Mouse (Mus musculus): ENCODE measurements at regions not wholly inside any gene's neighbourhood (a gene's known extent, or its start where the extent isn't known, plus 50 kb on each side); places are given as distances from the start of the nearest gene placed in this dataset.

GRCm38 (mm10) chr5:126257860-126258259 is 726.3 kb downstream of the Tmem132b start:
- Histone ChIP-seq H3K9me3 (ENCODE audit: low read length) (no peaks in the 10 kb centered on the region), H3K4me1 (ENCODE audit: insufficient read depth, low read depth, low read length) (no peaks in the 10 kb centered on the region), H3K9ac (replicated peaks; ENCODE audit: low read depth) (no peak overlapping the region), H3K4me2 (replicated peaks; ENCODE audit: low read depth, low read length) (no peak overlapping the region), H3K27ac (ENCODE audit: low read length) (no peak overlapping the region), H3K27me3 (replicated peaks; ENCODE audit: insufficient read depth, low read length) (no peaks in the 10 kb centered on the region), H3K4me3 (ENCODE audit: low read depth, low read length) (no peak overlapping the region), H3K36me3 (ENCODE audit: insufficient read depth, low read length) (no peaks in the 10 kb centered on the region)
- ATAC-seq (no peak), DNase-seq (ENCODE audit: low spot score) (no peak)
- WGBS: 66% methylated on average over 5 of the region's 5 CpGs
- TF ChIP-seq EP300 (IDR thresholded peaks at IDR 0.05) (no peak), CTCF (IDR thresholded peaks at IDR 0.05) (no peak)

GRCm38 (mm10) chr5:126266471-126266870 is 734.9 kb downstream of the Tmem132b start:
- Histone ChIP-seq H3K36me3 (ENCODE audit: insufficient read depth, low read length) (no peaks in the 10 kb centered on the region), H3K9me3 (ENCODE audit: low read length) (no peaks in the 10 kb centered on the region), H3K4me1 (ENCODE audit: insufficient read depth, low read depth, low read length) (no peaks in the 10 kb centered on the region), H3K27ac (ENCODE audit: low read length) (no peak overlapping the region), H3K27me3 (replicated peaks; ENCODE audit: insufficient read depth, low read length) (no peaks in the 10 kb centered on the region), H3K9ac (replicated peaks; ENCODE audit: low read depth) (no peak overlapping the region), H3K4me2 (replicated peaks; ENCODE audit: low read depth, low read length) (no peak overlapping the region), H3K4me3 (ENCODE audit: low read depth, low read length) (no peak overlapping the region)
- ATAC-seq (no peak), DNase-seq (ENCODE audit: low spot score) (no peak)
- WGBS: 73% methylated on average over 2 of the region's 2 CpGs
- TF ChIP-seq CTCF (IDR thresholded peaks at IDR 0.05): no peak
- TF ChIP-seq EP300 (IDR thresholded peaks at IDR 0.05): no peak

GRCm38 (mm10) chr5:126266929-126267609 is 735.5 kb downstream of the Tmem132b start:
- H3K9ac ChIP-seq (replicated peaks; ENCODE audit: low read depth): no peak overlapping the region
- WGBS: 68% methylated on average over 2 of the region's 2 CpGs
- no peaks in the 10 kb centered on the region for H3K9me3 ChIP-seq (ENCODE audit: low read length)
- ATAC-seq (no peak), DNase-seq (ENCODE audit: low spot score) (no peak)
- no peaks in the 10 kb centered on the region for H3K27me3 ChIP-seq (replicated peaks; ENCODE audit: insufficient read depth, low read length)
- H3K4me1 ChIP-seq (ENCODE audit: insufficient read depth, low read depth, low read length): no peaks in the 10 kb centered on the region
- H3K27ac ChIP-seq (ENCODE audit: low read length): no peak overlapping the region
- no peak overlapping the region for H3K4me3 ChIP-seq (ENCODE audit: low read depth, low read length)
- TF ChIP-seq CTCF (IDR thresholded peaks at IDR 0.05) (no peak), EP300 (IDR thresholded peaks at IDR 0.05) (no peak)
- no peaks in the 10 kb centered on the region for H3K36me3 ChIP-seq (ENCODE audit: insufficient read depth, low read length)
- no peak overlapping the region for H3K4me2 ChIP-seq (replicated peaks; ENCODE audit: low read depth, low read length)

GRCm38 (mm10) chr5:126268592-126268991 is 737.0 kb downstream of the Tmem132b start:
- DNase-seq (ENCODE audit: low spot score): no peak
- Histone ChIP-seq H3K4me3 (ENCODE audit: low read depth, low read length) (no peak overlapping the region), H3K27me3 (replicated peaks; ENCODE audit: insufficient read depth, low read length) (no peaks in the 10 kb centered on the region), H3K4me1 (ENCODE audit: insufficient read depth, low read depth, low read length) (no peaks in the 10 kb centered on the region), H3K27ac (ENCODE audit: low read length) (no peak overlapping the region), H3K4me2 (replicated peaks; ENCODE audit: low read depth, low read length) (no peak overlapping the region), H3K36me3 (ENCODE audit: insufficient read depth, low read length) (no peaks in the 10 kb centered on the region), H3K9ac (replicated peaks; ENCODE audit: low read depth) (no peak overlapping the region), H3K9me3 (ENCODE audit: low read length) (no peaks in the 10 kb centered on the region)
- no peak for ATAC-seq
- TF ChIP-seq CTCF (IDR thresholded peaks at IDR 0.05) (no peak), EP300 (IDR thresholded peaks at IDR 0.05) (no peak)
- 77% methylated on average over 4 of the region's 4 CpGs for WGBS

DNA sequence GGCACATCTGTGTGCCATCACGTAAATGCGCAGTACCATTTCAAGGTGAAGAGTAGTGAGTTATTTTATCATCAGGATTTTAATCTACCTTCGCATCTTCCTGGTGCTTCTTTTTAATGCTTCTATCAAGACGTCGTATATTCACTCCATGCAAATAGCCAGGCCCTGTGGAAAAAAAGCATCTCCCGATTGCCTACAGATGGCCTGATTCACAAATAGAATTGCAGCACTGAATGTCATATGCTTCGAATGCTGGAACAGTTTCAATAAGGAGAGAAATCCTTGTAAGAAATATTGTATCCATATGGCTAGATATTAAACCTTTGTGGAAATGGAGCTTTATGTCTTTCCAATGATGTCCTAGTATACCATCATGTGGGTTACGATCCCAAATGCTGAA is 742.7 kb downstream of the Tmem132b start:
- no peaks in the 10 kb centered on the region for H3K27me3 ChIP-seq (replicated peaks; ENCODE audit: insufficient read depth, low read length)
- no peaks in the 10 kb centered on the region for H3K4me1 ChIP-seq (ENCODE audit: insufficient read depth, low read depth, low read length)
- WGBS: 88% methylated on average over 8 of the region's 8 CpGs
- no peak overlapping the region for H3K27ac ChIP-seq (ENCODE audit: low read length)
- H3K9me3 ChIP-seq (ENCODE audit: low read length): no peaks in the 10 kb centered on the region
- no peak overlapping the region for H3K4me3 ChIP-seq (ENCODE audit: low read depth, low read length)
- DNase-seq (ENCODE audit: low spot score): no peak
- no peak overlapping the region for H3K4me2 ChIP-seq (replicated peaks; ENCODE audit: low read depth, low read length)
- no peaks in the 10 kb centered on the region for H3K36me3 ChIP-seq (ENCODE audit: insufficient read depth, low read length)
- no peak for TF ChIP-seq EP300 (IDR thresholded peaks at IDR 0.05)
- TF ChIP-seq CTCF (IDR thresholded peaks at IDR 0.05): no peak
- no peak overlapping the region for H3K9ac ChIP-seq (replicated peaks; ENCODE audit: low read depth)
- ATAC-seq: no peak

- WGBS: 33% methylated on average over 10 of the region's 10 CpGs
- no peak for ATAC-seq
Observed at GRCm38 (mm10) chr5:126281057-126281728, 749.6 kb downstream of the Tmem132b start.

More at GRCm38 (mm10) chr5:126281057-126281728, 749.6 kb downstream of the Tmem132b start:
- TF ChIP-seq CTCF (IDR thresholded peaks at IDR 0.05): no peak
- no peak for TF ChIP-seq EP300 (IDR thresholded peaks at IDR 0.05)
- no peak for DNase-seq (ENCODE audit: low spot score)
- no peak overlapping the region for H3K4me2 ChIP-seq (replicated peaks; ENCODE audit: low read depth, low read length)
- no peaks in the 10 kb centered on the region for H3K27me3 ChIP-seq (replicated peaks; ENCODE audit: insufficient read depth, low read length)
- H3K9ac ChIP-seq (replicated peaks; ENCODE audit: low read depth): no peak overlapping the region
- H3K4me3 ChIP-seq (ENCODE audit: low read depth, low read length): no peak overlapping the region
- H3K9me3 ChIP-seq (ENCODE audit: low read length): no peaks in the 10 kb centered on the region
- H3K36me3 ChIP-seq (ENCODE audit: insufficient read depth, low read length): no peaks in the 10 kb centered on the region
- H3K27ac ChIP-seq (ENCODE audit: low read length): no peak overlapping the region
- no peaks in the 10 kb centered on the region for H3K4me1 ChIP-seq (ENCODE audit: insufficient read depth, low read depth, low read length)
